Mouse (Mus musculus) leukemia stem cell, adult 10-12 weeks (primary cell): Measurements from ENCODE around the gene Gm10037. TPM values are rescaled to one million over a fixed set of nuclear protein-coding genes. Genes with fewer than 3 reads are reported as not detected.

Source experiments
- polyA plus RNA-seq: library from polyadenylated mRNA; stranded (reverse); fragments of >175 nt; gene quantifications from 2 replicates; pipeline ENCODE4 v1.2.3, GENCODE M21; 2012; ENCODE audit warnings: low replicate concordance

The Gm10037 gene
- polyA plus RNA-seq = not detected in 2 replicates

GRCm38 (mm10) chr13:67830911-67831336 lies at the start of gene Gm10037:
Gm10037 (plus strand) TSS chr13:67831106.

GRCm38 (mm10) chr13:67813710-67814660 lies 16.9 kb upstream of the Gm10037 start, which contains the start of gene Zfp273:
Zfp273 (plus strand) TSS chr13:67813740.

GRCm38 (mm10) chr13:67863026-67863425 lies 32.1 kb downstream of the Gm10037 start, which contains the start of gene BC048507:
BC048507 (plus strand) TSS chr13:67863326.

Other genes starting within 250 kb of the Gm10037 start
- gene Zfp729b, start 221.4 kb upstream of the Gm10037 start, polyA plus RNA-seq = 0.56 TPM in 1 of 2 replicates, not detected in the other
- not detected in 2 replicates for gene Gm49345, start 193.3 kb upstream of the Gm10037 start, polyA plus RNA-seq
- 0.11 and 0.27 TPM in 2 replicates for gene Zfp729a, start 193.3 kb upstream of the Gm10037 start, polyA plus RNA-seq
- gene Zfp738, start 144.0 kb upstream of the Gm10037 start, polyA plus RNA-seq = 0.06 and 1.4 TPM in 2 replicates
- gene Zfp65, start 101.9 kb upstream of the Gm10037 start, polyA plus RNA-seq = 0.15 and 0.76 TPM in 2 replicates
- gene Zfp85, start 75.9 kb upstream of the Gm10037 start, polyA plus RNA-seq = 0.36 TPM in 1 of 2 replicates, not detected in the other
- not detected in 2 replicates for gene Zfp493, start 51.4 kb upstream of the Gm10037 start, polyA plus RNA-seq
- 0.15 TPM in 1 of 2 replicates, not detected in the other for gene Zfp273, start 17.4 kb upstream of the Gm10037 start, polyA plus RNA-seq
- gene BC048507, start 32.2 kb downstream of the Gm10037 start, polyA plus RNA-seq = not detected in 2 replicates